Mouse (Mus musculus): ENCODE results near the gene Gm10972.

DNA sequence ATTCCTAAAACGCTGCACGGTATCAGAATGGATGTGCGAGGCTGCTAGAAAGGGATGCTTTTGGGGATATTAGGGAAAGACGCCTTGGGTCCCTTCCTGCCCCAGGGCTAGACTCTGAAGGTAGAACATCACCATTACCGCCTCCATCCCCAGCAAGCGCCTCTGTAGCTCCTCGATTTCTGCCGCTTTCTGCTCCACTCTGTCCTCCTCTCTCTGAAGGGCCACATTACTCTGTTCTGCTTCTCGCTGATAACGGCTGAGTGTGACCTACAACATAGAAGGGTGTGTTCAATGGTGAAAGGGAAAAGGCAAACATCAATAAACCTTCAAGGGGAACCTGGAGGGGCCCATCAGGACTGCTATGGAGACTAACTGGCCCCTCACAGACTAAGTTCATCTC, 20.4 kb upstream of the Gm10972 start:
- TF ChIP-seq CTCF (IDR thresholded peaks at IDR 0.05; ENCODE audit: control insufficient read depth, insufficient read depth, low read length) (no peak), POLR2A (IDR thresholded peaks at IDR 0.05; ENCODE audit: borderline replicate concordance, control insufficient read depth, low read depth, low read length) (no peak)
